Comparison of ENCODE assay signal across 10 mouse cellular contexts in genomic region chr6:143640652-143641051, GRCm38 (mm10).
DNase-seq lines count a peak whose midpoint lies in the region; ATAC-seq and TF ChIP-seq lines count a peak whose summit lies in the region.
"Had no signal": no experiment of that assay in that cellular context is flagged by ENCODE, and none has a peak within 500 bp of the region (broad histone marks: within the 10 kb centered on the region; RNA-seq: fewer than 3 reads in every experiment).

No protein-coding gene starts in this region.

- WGBS in stomach, postnatal 0 days = 32% methylated on average over 5 of the region's 5 CpGs

- no peak overlapping the region for H3K4me3 ChIP-seq in stomach, postnatal 0 days (ENCODE audit: low read depth, low read length)
- H3K4me3 ChIP-seq: erythroblast, embryonic 14.5 days had no signal

- no peak for TF ChIP-seq CTCF in stomach, postnatal 0 days (IDR thresholded peaks at IDR 0.05; ENCODE audit: low read depth)

- peak; percentile 14 for DNase-seq in embryo, embryonic 9.5 days (ENCODE audit: extremely low spot score)
- DNase-seq in embryo, embryonic 10 days (ENCODE audit: low spot score) = no peak
- DNase-seq in urinary bladder, adult 18-20 months (ENCODE audit: low spot score in 2 of 2) = peak; percentile 15 to 67
- DNase-seq in urinary bladder, postnatal 10 days (ENCODE audit: low spot score) = no peak
- DNase-seq in kidney, postnatal 14 days = peak; percentile 10
- DNase-seq in stomach, postnatal 0 days (ENCODE audit: low spot score) = peak; percentile 45
- no peak for DNase-seq in thymus, postnatal 10 days (ENCODE audit: low spot score in 2 of 2)
- DNase-seq in left cerebral cortex, postnatal 14 days (ENCODE audit: low spot score in 2 of 2) = no peak

- no peaks in the 10 kb centered on the region for H3K36me3 ChIP-seq in stomach, postnatal 0 days (ENCODE audit: control insufficient read depth, insufficient read depth, low read length)

- no peaks in the 10 kb centered on the region for H3K9me3 ChIP-seq in stomach, postnatal 0 days (ENCODE audit: control insufficient read depth, low read length)

- H3K4me1 ChIP-seq in stomach, postnatal 0 days (replicated peaks; ENCODE audit: control insufficient read depth, insufficient read depth) = no peaks in the 10 kb centered on the region

- H3K4me2 ChIP-seq in stomach, postnatal 0 days (replicated peaks; ENCODE audit: low read depth) = no peak overlapping the region

- intact Hi-C loops in left cerebral cortex, postnatal 14 days (cut with DNase I) = no loop called here

- peak; percentile 92 for ATAC-seq in stomach, postnatal 0 days (ENCODE audit: low FRiP score, low TSS enrichment)

- H3K27me3 ChIP-seq in stomach, postnatal 0 days (ENCODE audit: control insufficient read depth, insufficient read depth, low read length) = no peaks in the 10 kb centered on the region

- no peak overlapping the region for H3K27ac ChIP-seq in stomach, postnatal 0 days (replicated peaks)
- H3K27ac ChIP-seq: macrophage had no signal

- no peak for TF ChIP-seq EP300 in stomach, postnatal 0 days (optimal IDR thresholded peaks at IDR 0.05)

- no peak overlapping the region for H3K9ac ChIP-seq in stomach, postnatal 0 days (ENCODE audit: low read length)

Comparison
In these comparisons a context has a peak if more than half of its experiments do, and no peak if none do; other contexts are left out.
1. DNase-seq: peak in embryo, embryonic 9.5 days (single experiment), urinary bladder, adult 18-20 months (2 of 2), kidney, postnatal 14 days (single experiment) and stomach, postnatal 0 days (single experiment); none in embryo, embryonic 10 days (single experiment), urinary bladder, postnatal 10 days (single experiment), thymus, postnatal 10 days (0 of 2) and left cerebral cortex, postnatal 14 days (0 of 2).